Mouse (Mus musculus): ENCODE data around the gene Hivep1. TPM values are rescaled to one million over a fixed set of nuclear protein-coding genes. Genes with fewer than 3 reads are reported as not detected.

The Hivep1 gene
- polyA plus RNA-seq, 1 experiment: 16.6 TPM

DNA sequence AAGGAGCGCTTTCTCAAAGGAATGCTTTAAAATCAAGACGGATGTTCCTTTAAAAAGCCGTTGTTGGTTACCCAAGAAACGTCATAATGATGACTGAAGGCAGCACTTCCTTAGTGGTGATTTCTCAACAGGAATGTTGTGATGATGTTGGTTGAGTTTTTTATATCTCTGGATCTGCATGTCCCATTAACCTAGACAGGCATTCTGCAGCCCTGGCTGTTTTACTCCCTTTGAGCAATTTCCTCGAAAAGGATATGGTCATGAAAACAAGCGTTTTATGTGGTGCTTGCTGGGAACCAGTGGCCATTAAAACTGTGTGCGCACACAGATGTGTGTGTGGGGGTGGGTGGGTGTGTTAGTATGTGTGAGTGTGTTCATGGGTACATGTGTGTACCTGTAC, 170.6 kb downstream of the Hivep1 start:
- no peak for TF ChIP-seq GATA1 (IDR thresholded peaks at IDR 0.05; ENCODE audit: low read length)

DNA sequence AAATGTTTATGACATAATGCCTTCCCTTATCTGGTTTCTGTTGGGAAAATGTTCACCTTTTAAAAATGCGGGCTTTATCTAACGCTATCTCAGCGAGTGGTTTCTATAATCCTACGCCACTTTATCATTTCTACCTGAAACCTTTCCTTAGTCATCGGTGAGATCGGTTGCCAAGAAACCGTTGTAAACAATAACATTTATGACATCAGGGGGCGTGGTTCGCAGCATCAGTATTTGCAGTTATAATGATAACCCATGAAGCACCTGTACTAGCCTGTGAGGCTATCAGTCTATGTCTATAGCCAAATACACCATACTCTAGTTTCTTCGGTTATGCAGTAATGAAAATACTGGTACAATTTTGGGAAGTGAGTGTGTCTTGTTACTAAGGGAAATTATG, 177.0 kb downstream of the Hivep1 start:
- TF ChIP-seq GATA1 (IDR thresholded peaks at IDR 0.05; ENCODE audit: low read length): no peak

DNA sequence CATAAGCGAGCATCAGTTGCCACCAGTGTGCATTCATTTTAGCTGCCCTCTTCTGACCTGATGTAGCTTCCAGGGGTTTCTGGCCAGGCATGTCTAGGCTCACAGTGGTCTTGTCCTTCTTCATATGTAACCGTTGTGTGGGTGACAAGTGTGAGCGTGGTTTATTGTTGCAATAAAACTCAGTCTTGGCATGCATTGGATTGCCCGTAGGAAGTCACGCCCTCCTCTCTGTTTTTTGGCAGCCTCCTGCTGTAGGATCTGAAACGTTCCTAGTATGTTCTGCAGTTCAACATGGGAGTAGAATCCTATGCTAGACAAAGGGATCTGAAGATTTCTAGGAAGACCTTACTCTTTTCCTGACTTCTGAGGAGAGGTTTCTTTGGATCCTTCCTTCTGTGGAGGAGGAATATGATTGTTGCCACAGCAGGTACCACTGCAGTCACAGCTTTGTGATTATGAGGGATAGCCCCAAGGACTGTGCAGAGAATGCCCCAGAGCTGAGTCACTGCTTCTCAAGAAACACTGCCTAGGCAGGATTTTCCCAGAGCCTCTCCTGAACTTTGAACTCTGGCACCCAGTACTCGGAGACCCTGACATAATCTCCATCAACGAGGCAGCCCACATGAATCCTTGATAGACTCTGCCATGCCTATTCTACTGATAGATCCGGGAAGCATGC, 182.1 kb downstream of the Hivep1 start:
- no peak for TF ChIP-seq GATA1 (IDR thresholded peaks at IDR 0.05; ENCODE audit: low read length)

DNA sequence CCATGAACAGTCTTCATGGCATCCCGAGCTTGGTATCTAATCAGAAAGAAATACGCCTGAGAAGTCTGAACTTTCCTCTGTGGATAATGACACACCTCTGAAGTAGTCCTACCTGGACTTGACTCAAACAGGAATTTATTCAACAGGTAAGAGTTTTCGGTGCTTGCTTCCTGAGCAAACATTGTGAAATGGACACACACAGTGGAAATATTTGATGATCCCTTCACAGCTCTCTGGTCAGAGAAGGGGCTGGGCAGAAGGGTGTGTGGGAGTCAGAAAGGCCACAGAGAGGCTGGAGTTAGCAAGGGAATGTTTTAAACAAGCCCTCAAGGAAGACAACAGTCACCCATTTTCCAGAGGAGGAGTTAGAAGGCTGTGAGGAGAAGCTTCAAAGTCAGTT, 186.7 kb downstream of the Hivep1 start:
- TF ChIP-seq GATA1 (IDR thresholded peaks at IDR 0.05; ENCODE audit: low read length): no peak

DNA sequence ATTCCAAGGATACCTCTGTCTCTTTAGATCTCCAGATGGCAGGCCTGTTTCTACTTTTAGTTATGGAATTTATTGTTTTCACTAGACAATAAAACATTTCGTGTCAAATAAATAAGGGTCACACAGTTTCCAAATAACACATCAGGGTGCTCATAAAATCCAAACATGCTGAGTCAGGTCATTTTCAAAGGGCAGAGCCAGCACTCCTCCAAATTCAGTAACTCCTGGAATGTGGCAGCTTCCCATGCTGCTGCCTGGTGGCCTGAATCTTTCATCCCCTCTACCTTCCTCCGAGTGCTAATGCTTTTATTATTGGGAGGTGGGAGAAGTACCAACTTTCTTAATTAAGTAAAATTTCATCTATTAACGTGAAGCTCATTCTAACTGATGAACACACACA, 190.3 kb downstream of the Hivep1 start:
- TF ChIP-seq GATA1 (IDR thresholded peaks at IDR 0.05; ENCODE audit: low read length): no peak

Other genes with a start within 250 kb of the Hivep1 start
- not detected in 2 replicates for gene Adtrp, start 204.3 kb upstream of the Hivep1 start, polyA plus RNA-seq (2012)
- gene Edn1, start 249.5 kb downstream of the Hivep1 start, polyA plus RNA-seq (2012): not detected in 2 replicates

All from G1E-ER4 (cell line).